Mouse (Mus musculus) 3T3-L1 (cell line): ENCODE measurements around the gene Kcns1.
"Not testable (repeated sequence)": the region's sequence is repeated elsewhere in the genome, so short reads cannot be mapped to it uniquely, and the experiment has no call there.

Experiments used
- DNase-seq: peaks from one replicate; pipeline ENCODE4 v3.0.0-alpha.2; 2015; ENCODE audit warnings: low read depth, low spot score

Kcns1 gene

GRCm38 (mm10) chr2:164170902-164171301, at the start of gene Kcns1:
TSS of gene Kcns1 (minus strand) at chr2:164171113.
- no peak for DNase-seq

GRCm38 (mm10) chr2:164219295-164219694, 48.4 kb upstream of the Kcns1 start:
- DNase-seq = no peak

DNA sequence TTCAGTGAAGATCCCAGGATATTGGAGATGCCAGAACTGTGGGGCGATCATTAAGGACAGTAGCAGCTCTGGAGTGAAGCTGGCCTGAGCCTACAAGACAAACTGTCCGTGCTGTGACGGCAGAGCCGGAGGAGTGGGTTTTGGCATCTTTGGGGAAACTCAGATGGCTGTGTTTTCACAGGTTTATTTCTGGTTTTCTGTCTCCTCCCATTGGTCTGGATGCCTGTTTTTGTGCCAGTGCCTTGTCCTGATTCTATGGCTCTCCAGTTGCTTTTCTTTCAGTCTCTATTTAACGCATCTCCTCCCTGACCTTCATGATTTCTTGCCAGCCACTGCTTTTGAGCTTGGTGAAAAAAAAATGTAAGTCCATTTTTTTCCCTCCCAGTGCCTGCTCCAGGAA, 41.8 kb upstream of the Kcns1 start:
- no peak for DNase-seq

- no peak for DNase-seq
Measured at GRCm38 (mm10) chr2:164210892-164211291, 40.0 kb upstream of the Kcns1 start.

DNA sequence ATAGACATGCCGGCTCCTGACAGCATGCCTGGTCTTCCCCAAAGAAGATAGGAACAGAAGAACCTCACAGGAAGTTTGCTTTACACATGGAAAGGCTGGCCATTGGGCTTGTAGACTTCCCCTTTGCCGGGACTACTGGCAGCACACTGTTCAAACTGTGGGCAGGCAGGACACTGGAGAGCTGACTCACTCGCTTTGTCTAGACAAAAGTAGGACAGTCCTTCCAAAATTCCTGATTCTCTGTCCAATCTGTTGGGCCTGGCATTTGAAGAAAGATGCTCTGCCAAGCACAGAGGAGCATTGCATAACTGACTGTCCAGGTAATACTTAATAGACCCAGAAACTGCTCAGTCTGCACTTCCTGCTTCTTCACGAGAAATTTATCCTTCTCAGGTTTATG, 35.8 kb upstream of the Kcns1 start:
- DNase-seq = peak; percentile 27

DNA sequence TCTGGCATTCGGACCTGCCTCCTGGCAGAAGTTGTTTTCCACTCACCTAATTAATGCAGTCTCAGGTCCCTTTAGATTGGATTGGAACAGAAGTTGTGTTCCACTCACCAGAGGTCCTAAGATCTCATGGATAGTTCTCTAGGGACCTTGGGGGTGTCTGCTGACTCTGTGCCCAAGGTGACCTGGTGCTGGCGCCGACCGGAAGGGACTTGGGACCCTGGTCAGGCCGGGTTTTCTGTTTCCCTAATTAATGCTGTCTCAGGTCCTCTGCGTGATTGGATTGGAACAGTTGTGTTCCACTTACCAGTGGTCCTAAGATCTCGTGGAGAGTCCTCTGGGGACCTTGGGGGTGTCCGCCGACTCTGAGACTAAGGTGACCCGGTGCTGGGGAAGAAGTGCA, 35.1 kb upstream of the Kcns1 start:
- not testable (repeated sequence) for DNase-seq

GRCm38 (mm10) chr2:164199626-164200327, 28.9 kb upstream of the Kcns1 start, which contains the start of gene Wfdc15a:
TSS of gene Wfdc15a (minus strand) at chr2:164200130.
- no peak for DNase-seq

- no peak for DNase-seq
Measured at GRCm38 (mm10) chr2:164196700-164196990, 25.7 kb upstream of the Kcns1 start.

GRCm38 (mm10) chr2:164195971-164196699, 25.2 kb upstream of the Kcns1 start:
- no peak for DNase-seq

DNA sequence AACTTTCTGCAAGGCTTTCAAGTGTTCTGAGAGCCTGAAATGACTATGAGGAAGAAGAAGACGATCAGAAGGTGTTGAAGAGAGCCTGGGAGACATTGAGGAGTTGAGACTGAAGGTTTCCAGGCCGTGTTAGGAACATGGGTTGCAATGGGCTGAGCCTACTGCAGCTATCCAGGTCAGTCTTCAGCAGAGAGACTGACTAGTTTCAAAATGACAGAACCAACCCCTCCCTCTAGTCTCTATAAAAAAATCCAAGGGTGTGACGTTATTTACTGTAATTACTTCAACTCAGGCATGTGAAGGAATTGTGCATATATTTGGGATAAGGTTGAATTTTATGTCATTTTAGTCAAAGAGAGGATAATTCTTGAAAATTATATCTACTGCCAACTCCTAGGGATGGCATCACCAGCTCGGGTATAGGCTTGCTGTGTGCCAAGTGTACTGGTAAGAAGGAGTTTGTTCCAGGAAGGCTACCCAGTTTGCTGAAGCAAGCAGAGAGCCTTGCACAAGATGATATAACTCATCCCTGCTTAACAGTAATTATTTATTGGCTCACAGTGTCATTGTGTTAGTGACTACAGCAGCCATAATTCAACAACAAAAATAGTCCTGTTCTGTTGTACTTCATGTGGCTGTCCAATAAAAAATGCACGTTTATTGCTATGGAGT, 24.2 kb upstream of the Kcns1 start:
- DNase-seq = no peak

GRCm38 (mm10) chr2:164192279-164192678, 21.4 kb upstream of the Kcns1 start:
- DNase-seq = no peak

GRCm38 (mm10) chr2:164190576-164190975, 19.7 kb upstream of the Kcns1 start, which contains the start of gene Wfdc12:
TSS of gene Wfdc12 (minus strand) at chr2:164190608.
- DNase-seq = peak; percentile 27

GRCm38 (mm10) chr2:164188722-164189121, 17.8 kb upstream of the Kcns1 start:
- DNase-seq = peak; percentile 47

- DNase-seq = no peak
Measured at GRCm38 (mm10) chr2:164184145-164184719, 13.3 kb upstream of the Kcns1 start.

- DNase-seq = no peak
Measured at GRCm38 (mm10) chr2:164183340-164183739, 12.4 kb upstream of the Kcns1 start.

GRCm38 (mm10) chr2:164182692-164183255, 11.9 kb upstream of the Kcns1 start, which contains the start of gene Wfdc5:
TSS of gene Wfdc5 (minus strand) at chr2:164182742.
- no peak for DNase-seq

GRCm38 (mm10) chr2:164180770-164181169, 9.9 kb upstream of the Kcns1 start:
- DNase-seq = no peak

GRCm38 (mm10) chr2:164180124-164180523, 9.2 kb upstream of the Kcns1 start:
- peak; percentile 27 for DNase-seq

DNA sequence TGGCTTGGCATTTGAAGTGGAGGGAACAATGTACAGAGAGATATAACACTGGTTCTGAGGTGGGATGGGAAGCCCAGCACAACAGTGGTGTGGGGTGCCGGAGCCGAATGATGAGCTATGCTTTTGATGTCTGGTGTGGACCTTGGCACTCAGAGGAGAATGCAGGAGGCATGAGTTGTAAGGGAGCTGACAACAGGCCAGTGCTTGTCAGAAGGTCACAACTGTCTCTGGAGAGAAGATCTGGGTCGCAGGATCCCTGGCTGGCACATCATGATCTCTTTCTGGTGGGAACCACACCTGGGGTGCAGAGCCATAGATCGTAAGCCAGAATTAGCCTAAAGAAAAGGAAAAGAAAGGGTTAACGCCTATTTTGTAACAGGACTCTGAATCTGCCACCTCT, 6.9 kb upstream of the Kcns1 start:
- no peak for DNase-seq

DNA sequence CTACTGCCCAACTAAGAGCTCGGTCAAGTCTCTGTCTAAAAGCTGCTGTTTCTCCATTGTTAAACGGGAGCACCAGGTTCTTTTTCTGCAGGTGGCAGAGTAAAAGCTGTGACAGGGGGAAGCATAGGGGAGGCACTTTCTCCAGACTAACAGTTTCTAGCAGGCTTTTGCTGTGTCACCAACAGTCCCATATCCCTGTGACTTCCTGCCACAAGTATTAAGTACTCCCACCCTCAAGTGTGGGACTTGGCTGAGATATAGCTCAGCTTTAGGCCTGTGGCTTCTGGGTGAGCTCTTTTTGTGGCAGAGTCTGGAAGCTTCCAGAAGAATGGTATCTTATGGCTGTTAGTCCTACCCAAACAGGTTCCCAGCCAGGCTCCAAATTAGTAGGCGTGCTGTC, 4.9 kb upstream of the Kcns1 start:
- no peak for DNase-seq

GRCm38 (mm10) chr2:164174649-164175395, 3.9 kb upstream of the Kcns1 start:
- peak; percentile 83 for DNase-seq
